Mouse (Mus musculus): ENCODE data around the gene Atp2c2.

Gene Atp2c2

GRCm38 (mm10) chr8:119785764-119786405 is 86.1 kb downstream of the Atp2c2 start:
- no peak for DNase-seq (ENCODE audit: low spot score)

DNA sequence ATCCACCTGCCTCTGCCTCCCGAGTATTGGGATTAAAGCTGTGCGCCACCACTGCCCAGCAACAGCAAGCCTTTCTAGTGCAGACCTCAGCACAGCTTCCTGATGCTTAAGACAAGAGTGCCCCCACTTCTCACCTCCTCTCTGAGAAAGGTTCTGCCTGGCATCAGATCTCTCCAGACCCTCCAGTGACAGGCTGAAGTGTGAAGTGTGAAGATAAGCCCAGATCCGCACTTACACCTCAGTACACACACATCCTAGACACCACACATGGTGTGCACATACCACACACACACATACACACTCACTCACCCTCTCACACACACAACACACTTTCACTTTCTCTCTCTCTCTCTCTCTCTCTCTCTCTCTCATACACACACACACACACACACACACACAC is 87.1 kb downstream of the Atp2c2 start:
- DNase-seq (ENCODE audit: low spot score), result no peak

GRCm38 (mm10) chr8:119787341-119787740 is 87.5 kb downstream of the Atp2c2 start:
- no peak for DNase-seq (ENCODE audit: low spot score)

DNA sequence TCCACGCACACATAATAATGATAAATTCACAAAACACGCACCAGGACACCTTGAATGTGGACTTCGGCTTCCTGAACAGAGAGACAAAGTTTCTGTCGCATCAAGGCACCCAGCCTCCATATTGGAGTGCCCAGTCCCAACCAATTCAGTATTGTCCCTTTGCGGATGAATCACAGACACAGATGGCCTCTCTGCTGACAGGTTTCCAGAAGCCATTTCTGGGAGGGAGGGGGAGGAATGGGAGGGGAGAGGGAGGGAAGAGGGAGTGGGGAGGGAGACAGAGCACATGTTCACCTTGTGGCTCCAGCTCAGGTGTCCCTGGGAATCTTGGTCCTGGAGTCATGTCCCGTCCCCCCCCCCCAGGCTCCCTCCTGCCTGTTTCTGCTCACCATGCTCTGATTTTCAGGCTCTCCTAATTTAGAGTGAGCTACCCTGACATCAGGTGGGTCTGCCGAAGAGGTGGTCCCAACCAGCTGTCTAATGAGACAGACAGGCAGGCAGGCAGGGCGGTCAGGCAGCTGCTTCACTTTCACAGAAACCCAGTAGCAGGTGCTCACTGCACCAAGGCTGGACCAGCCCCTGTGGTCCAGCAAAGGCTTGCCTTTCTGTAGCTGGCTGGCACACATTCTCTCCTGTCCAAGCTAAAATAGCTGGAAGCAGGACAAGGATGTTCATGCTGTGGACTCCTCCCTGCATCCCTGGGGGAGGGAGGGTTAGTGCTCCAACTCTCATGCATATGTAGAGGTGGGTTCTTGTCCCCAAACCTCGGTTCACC is 89.0 kb downstream of the Atp2c2 start:
- no peak for DNase-seq (ENCODE audit: low spot score)

DNA sequence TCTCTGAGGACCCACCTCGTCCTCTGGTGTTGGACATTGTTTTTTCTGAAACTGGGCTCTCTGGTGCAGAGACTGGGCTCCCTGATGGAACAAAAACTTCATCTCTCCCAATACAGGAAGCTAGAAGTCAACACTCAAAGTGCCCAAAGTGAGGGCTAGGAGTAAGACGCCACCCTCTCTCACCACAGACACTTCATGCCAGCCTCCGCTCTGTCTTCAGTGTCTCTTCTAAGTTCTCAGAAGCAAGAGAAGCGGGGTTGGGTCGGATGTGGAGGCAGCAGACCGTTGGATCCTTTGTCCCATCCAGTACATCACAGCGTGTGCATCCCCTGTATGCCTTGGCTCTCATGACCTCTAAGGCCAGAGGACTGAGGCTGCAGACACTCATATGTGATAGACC is 89.8 kb downstream of the Atp2c2 start:
- DNase-seq (ENCODE audit: low spot score), result no peak

DNA sequence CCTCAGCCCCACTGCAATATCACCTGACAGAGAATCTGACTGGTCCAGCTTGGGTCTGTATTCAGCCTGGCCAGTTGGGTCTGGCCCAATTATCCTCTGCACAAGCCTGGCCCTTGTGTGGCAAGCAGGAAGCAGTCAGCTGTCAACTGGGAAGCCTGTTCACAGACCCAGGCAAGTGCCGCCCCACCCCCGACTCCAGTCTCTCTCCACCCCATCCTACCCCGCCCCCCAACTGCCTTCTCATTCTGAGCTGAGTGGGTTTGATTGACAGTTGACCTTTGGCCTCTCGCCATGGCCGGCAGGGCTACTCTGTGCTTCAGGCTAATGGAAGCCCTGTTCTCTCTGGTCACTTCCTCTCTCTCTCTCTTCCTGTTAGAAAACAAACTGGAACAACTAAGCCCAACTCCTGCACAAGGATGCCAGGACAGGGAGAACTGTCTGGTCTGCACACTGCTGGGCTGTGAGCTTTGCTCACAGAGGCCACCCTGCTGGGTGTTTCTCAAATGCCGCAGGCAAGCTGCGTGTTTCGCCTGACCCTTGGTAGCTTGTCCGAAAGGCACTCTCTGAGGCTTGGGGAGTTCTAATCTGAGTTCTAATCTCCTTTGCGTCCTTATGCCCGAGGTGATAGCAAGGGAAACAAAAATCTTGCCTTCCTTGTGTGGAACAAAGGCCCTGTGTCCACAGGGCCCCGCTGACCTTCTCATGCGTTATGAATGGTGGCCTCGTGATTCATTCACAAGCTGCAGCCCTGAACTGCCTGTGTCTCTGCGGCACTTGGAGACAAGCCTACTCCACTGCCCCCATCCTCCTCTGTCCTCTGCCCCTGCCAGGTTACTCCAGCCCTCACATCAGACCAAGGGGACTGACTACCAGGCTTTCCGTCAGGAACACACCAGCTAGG is 92.2 kb downstream of the Atp2c2 start:
- peak; percentile 49 for DNase-seq (ENCODE audit: low spot score)

- no peak for DNase-seq (ENCODE audit: low spot score)
Measured at GRCm38 (mm10) chr8:119794689-119795088, 94.9 kb downstream of the Atp2c2 start.

- no peak for DNase-seq (ENCODE audit: low spot score)
Measured at GRCm38 (mm10) chr8:119795651-119796050, 95.8 kb downstream of the Atp2c2 start.

GRCm38 (mm10) chr8:119798170-119798964 is 98.6 kb downstream of the Atp2c2 start:
- peak; percentile 16 for DNase-seq (ENCODE audit: low spot score)

GRCm38 (mm10) chr8:119798965-119799264 is 99.1 kb downstream of the Atp2c2 start:
- no peak for DNase-seq (ENCODE audit: low spot score)

GRCm38 (mm10) chr8:119801168-119801567 is 101.4 kb downstream of the Atp2c2 start:
- no peak for DNase-seq (ENCODE audit: low spot score)

DNA sequence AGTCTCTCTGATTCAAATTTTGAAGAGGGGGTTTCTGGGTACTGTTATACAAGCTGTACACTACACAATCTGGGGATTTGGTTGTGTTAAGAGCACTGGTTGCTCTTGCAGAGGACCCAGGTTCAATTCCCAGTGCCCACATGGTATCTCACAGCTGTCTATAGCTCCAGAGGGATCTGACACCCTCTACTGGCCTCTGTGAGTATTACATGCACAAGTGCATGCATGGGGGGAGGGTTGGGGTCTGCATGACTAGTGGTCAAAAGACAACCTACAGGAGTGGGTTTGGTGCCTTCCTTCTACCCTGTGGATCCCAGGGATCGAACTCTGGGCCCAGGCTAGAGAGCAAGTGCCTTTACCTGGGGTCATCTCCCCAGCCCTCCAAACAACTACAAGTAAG is 102.8 kb downstream of the Atp2c2 start:
- DNase-seq (ENCODE audit: low spot score), result no peak

DNA sequence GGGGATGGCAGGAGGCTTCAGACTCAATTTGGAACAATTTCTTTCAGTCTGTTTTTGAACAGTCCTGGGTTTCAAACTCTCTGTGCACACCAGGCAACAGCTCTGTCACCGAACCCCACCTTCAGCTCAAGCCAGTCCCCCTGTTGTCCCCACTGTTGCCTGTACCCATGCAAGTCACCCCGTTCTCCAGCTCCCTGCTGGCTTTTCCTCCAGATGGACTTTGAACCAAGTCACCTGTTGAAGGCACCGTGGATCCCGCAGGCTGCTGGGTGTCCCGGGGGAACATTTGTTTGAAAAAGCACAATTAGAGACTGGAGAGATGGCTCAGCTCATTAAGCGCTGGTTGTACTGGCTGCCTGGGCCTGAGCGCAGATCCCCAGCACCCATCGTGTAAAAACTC is 105.5 kb downstream of the Atp2c2 start:
- DNase-seq (ENCODE audit: low spot score), result no peak

DNA sequence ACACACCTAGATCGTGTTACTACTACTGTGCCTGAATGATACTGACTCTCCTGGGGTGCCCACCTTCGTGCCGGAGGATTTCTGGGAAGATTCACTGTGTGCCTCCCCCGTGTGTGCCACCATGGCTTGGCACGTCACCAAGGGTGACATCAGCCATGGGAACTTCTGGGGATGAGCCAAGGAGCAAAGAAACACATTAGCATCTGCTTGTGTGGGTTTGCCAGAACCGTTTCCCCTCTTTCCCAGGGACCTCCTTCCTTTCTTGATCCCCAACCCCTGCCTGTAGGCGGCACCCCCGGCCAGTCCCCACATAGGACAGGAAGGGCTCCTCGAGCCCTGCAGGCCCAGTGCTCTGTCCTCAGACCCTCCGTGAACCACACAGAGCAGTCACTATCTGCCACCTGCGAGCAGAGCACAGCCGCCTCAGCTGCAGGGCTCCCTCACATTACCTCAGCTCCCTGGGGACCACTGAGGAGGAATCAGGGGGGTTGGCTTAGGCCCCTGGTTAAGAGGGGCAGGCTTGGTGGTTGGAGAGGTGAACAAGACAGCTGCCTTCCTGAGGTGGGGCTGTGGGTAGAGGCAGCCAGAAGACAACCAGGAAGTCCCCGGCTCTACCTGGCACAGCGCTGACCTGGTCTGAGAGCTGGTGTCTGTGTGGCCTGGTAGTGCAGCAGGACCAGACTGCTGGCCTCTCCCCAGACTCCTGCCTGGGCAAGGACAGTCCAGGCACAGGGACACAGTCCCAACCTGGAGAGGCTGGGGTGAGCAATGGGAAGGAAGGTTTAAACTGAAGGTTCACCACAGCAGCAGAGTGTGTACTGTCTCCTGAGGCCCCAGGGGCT is 106.8 kb downstream of the Atp2c2 start:
- DNase-seq (ENCODE audit: low spot score), result no peak

Data from adipocyte (in vitro differentiated cells).